Mouse (Mus musculus): ENCODE data around the gene Myom3. TPM values are rescaled to one million over a fixed set of nuclear protein-coding genes. Genes with fewer than 3 reads are reported as not detected.
A peak's percentile ranks its signal among the peaks of the same experiment; 100 is the strongest.
"Not testable (repeated sequence)": the region's sequence is repeated elsewhere in the genome, so short reads cannot be mapped to it uniquely, and the experiment has no call there.

Gene Myom3
- 4.8 and 5.4 TPM in 2 replicates for polyA plus RNA-seq (2015; fragmentation: Nextera tagmentation; extraction: Ambion mirVana)

DNA sequence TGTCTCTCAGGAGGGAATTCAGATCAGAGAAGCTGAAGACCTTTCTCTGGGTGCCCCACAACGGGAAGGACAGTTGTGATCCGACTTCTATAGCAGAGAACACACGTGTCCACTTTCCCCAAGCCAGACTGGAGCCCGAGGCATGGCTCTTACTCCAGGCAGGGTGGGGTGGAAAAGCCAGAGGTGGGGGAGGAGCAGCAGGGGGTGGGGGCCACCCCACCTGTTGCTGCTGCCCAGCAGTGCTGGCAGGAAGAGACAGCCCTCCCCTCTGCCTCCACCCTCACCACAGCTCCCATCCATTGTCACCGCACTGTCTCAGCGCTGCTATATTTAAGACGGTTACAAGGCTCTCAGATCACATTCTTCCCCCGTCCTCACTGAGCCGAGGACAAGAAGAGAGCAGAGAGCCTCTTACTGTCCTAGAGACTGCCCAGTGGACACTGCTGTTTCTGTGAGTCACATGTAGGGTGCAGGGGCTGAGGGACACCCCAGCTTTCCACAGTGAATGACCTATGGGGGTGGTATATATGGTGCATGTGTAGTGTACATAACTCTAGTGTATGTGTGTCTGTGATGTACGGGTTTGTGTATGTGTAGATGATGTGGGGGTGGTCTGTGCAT, at the start of gene Myom3:
Myom3 (plus strand) TSS at position 360 of the 621 bp plus-strand sequence.
- Histone ChIP-seq H3K27ac (no peak within 1 kb of the TSS), H3K9me3 (peaks cover 4% of the 10 kb centered on the region), H3K27me3 (peaks cover 10% of the 10 kb centered on the region; the same call in 1 of the 2 replicates), H3K9ac (no peak within 1 kb of the TSS), H3K4me2 (replicated peaks) (no peak within 1 kb of the TSS), H3K4me3 (no peak within 1 kb of the TSS; the same call in 1 of the 2 replicates), H3K36me3 (no peaks in the 10 kb centered on the region), H3K4me1 (peaks cover 12% of the 10 kb centered on the region; the same call in 1 of the 2 replicates)
- peak; percentile 13; the same call in 1 of the 2 replicates for ATAC-seq (ENCODE audit: low FRiP score, low read depth)
- WGBS, result 65% methylated on average over 10 of the region's 10 CpGs

DNA sequence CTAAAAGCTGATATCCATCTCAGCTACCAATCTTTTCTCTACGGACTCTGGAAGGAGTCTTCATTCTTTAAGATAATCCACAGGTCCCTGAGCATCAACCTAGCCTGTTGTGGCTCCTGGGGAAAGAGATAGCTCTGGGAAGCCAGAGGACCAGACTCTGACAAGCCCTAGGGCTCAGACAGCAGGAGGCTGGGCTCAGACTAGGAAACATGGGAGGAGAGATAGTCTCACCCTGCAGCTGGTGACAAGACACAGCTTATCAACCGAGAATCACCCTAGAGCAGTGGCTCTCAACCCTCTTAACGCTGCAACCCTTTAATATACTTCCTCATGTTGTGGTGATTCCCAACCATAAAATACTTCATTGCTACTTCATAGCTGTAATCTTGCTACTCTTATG, 49.1 kb upstream of the Myom3 start:
- Histone ChIP-seq H3K9ac (no peak overlapping the region), H3K4me3 (no peak overlapping the region), H3K36me3 (no peaks in the 10 kb centered on the region), H3K9me3 (no peaks in the 10 kb centered on the region), H3K4me1 (no peaks in the 10 kb centered on the region), H3K27me3 (no peaks in the 10 kb centered on the region), H3K27ac (no peak overlapping the region), H3K4me2 (replicated peaks) (no peak overlapping the region)
- no peak for ATAC-seq (ENCODE audit: low FRiP score, low read depth)
- 75% methylated on average over 3 of the region's 3 CpGs for WGBS

DNA sequence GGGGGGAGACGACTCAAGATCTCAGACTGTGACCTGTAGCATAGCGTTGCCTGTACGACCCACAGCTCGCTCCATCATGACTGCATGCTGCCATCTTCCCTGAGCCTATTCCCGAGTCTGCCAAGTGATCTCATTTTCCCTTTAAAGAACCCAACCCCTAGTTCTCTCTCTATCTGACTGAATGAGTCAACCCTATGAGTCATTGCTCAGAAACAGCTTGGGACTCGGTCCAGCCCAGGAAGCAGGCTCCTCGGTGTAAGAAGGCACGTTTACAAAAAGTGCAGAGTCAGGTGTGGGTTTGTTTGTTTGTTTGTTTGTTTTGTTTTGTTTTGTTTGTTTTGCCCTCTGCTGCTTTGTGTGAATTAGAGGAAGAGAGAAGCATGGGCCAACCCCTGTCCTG, 44.7 kb upstream of the Myom3 start:
- no peak overlapping the region for H3K27ac ChIP-seq
- no peaks in the 10 kb centered on the region for H3K36me3 ChIP-seq
- no peaks in the 10 kb centered on the region for H3K27me3 ChIP-seq
- 87% methylated on average over 8 of the region's 8 CpGs for WGBS
- no peak overlapping the region for H3K9ac ChIP-seq
- H3K4me2 ChIP-seq (replicated peaks), result no peak overlapping the region
- no peaks in the 10 kb centered on the region for H3K4me1 ChIP-seq
- no peak for ATAC-seq (ENCODE audit: low FRiP score, low read depth)
- H3K9me3 ChIP-seq, result no peaks in the 10 kb centered on the region
- no peak overlapping the region for H3K4me3 ChIP-seq

DNA sequence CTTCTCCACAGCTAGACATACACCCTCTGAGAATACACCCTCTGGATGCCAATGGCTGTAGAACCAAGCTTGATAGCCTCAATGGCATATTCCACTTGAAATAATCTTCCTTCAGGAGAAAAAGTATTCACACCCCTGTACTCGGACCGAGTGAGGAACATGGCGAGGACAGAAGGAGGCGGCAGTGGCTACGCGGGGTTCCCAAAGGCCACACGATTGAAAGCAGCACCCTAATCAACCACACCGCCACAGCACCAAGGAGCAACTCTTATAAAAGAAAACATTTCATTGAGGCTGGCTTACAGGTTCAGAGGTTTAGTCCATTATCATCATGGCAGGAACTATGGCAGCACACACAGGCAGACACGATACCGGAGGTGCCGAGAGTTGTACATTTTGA, 43.1 kb upstream of the Myom3 start:
- H3K4me1 ChIP-seq; H3K27me3 ChIP-seq; H3K27ac ChIP-seq; H3K4me3 ChIP-seq; H3K36me3 ChIP-seq; H3K4me2 ChIP-seq (replicated peaks); H3K9me3 ChIP-seq; H3K9ac ChIP-seq; ATAC-seq (ENCODE audit: low FRiP score, low read depth): not testable (repeated sequence)
- WGBS, result 95% methylated on average over 11 of the region's 11 CpGs

DNA sequence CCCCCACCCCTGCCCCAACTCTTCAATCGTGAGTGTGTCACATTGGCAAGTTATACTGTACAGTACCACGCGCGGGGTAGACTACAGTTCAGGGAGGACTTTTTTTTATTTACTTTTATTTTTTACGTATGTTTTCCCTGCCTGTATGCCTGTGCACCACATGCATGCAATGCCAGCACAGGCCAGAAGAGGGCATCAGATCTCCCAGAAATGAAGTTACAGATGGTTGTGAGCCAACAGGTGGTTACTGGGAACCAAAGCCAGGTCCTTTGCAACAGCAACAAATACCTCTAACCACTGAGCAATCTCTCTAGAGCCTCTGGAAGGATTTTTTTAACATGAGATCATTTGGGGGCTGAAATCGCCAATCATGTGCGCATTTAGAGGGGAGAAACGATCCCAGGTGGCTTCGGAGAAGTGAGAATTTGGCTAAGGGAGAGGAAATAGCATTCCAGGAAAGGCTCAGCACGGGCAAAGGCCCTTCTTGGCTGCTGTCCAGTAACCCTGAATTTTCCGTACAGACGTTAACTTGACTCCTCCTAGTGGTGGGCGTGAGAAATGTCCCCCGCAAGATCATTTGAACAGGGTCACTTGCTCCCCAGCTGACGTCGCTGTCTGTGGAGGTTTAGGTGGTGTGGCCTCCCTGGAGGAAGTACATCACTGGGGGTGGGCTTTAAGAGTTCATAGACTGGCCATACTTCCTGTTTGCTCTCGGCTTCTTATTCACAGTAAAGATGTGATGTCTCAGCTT, 36.8 kb upstream of the Myom3 start:
- peaks cover 10% of the 10 kb centered on the region; the same call in 1 of the 2 replicates for H3K9me3 ChIP-seq
- no peak overlapping the region for H3K4me3 ChIP-seq
- WGBS, result 68% methylated on average over 17 of the region's 17 CpGs
- H3K4me2 ChIP-seq (replicated peaks), result no peak overlapping the region
- no peak for ATAC-seq (ENCODE audit: low FRiP score, low read depth)
- H3K27ac ChIP-seq, result no peak overlapping the region
- H3K27me3 ChIP-seq, result no peaks in the 10 kb centered on the region
- H3K9ac ChIP-seq, result no peak overlapping the region
- H3K4me1 ChIP-seq, result 0 out of 2 replicates have a peak, but pooled peaks cover 3% of the 10 kb centered on the region
- H3K36me3 ChIP-seq, result no peaks in the 10 kb centered on the region

DNA sequence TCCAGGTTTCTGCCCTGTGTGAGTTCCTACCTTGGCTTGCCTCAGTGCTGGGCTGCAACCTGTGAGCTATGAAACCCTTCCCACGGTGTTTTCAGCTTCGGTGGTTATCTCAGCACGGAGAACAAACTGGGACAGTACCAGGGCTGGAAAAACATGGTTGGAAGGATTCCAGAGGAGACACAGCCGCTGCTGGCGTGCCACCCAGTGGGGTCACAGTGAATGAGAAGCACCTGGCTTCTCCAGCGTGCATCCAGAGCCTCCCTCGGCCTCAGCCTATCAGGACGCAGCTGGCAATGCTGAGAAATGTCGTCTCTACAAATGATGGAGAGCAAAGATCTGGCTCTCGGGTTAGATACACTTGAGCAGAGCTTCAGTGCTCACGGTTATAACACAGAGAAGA, 33.1 kb upstream of the Myom3 start:
- Histone ChIP-seq H3K4me2 (replicated peaks) (no peak overlapping the region), H3K27me3 (no peaks in the 10 kb centered on the region), H3K27ac (no peak overlapping the region), H3K36me3 (no peaks in the 10 kb centered on the region), H3K4me1 (peaks cover 15% of the 10 kb centered on the region; the same call in 1 of the 2 replicates), H3K9ac (no peak overlapping the region), H3K9me3 (peaks cover 10% of the 10 kb centered on the region; the same call in 1 of the 2 replicates), H3K4me3 (no peak overlapping the region)
- no peak for ATAC-seq (ENCODE audit: low FRiP score, low read depth)
- 74% methylated on average over 11 of the region's 11 CpGs for WGBS

DNA sequence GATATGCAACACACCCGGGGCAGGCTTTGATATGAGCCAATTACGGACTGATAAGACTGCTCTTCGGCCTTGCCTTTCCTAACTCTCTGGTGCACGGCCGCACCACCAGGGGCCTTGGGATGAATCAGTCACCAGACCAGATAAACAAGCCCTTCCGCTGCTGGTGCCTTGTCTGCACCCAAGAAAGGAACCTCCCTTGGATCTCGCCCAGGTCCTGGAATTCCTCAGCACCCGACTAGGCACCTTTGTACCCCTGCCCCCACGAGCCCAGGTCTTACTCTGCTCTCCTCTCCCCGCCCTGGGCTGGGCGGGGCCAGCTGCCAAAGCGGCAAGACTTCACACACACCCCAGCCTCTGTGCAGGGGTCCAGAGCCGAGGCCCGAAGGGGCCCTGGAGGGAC, 31.7 kb upstream of the Myom3 start, which contains the start of gene Il22ra1:
Il22ra1 (plus strand) TSS at position 356 of the 400 bp plus-strand sequence.
- Histone ChIP-seq H3K27me3 (no peaks in the 10 kb centered on the region), H3K4me1 (peaks cover 15% of the 10 kb centered on the region; the same call in 1 of the 2 replicates), H3K36me3 (no peaks in the 10 kb centered on the region), H3K4me2 (replicated peaks) (0 out of 2 replicates have a peak within 1 kb of the TSS, but pooled peaks have one; percentile 11), H3K9me3 (peaks cover 5% of the 10 kb centered on the region; the same call in 1 of the 2 replicates), H3K9ac (no peak within 1 kb of the TSS), H3K4me3 (no peak within 1 kb of the TSS), H3K27ac (no peak within 1 kb of the TSS)
- no peak for ATAC-seq (ENCODE audit: low FRiP score, low read depth)
- WGBS, result 41% methylated on average over 14 of the region's 14 CpGs

DNA sequence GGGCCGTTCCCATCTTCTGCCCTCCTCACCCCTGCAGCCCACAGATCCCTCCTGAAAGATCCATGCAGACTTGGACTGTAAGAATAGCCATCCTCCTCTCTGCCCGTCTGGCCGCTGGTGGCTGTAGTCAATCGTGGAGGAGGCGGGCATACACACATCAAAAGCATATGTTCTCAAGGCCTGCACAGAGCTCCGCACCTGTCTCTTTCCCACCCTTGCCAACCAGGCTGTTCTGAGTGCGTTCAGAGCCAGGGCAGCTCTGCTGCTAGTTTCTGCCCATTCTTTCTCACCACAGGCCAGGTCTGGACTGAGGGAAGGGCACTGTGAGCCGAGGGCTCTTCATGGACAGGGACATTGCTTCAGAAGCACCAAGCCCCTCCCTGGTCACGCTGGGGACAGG, 29.3 kb upstream of the Myom3 start:
- Histone ChIP-seq H3K36me3 (no peaks in the 10 kb centered on the region), H3K27me3 (no peaks in the 10 kb centered on the region), H3K4me3 (no peak overlapping the region), H3K4me1 (peaks cover 15% of the 10 kb centered on the region; the same call in 1 of the 2 replicates), H3K4me2 (replicated peaks) (no peak overlapping the region), H3K27ac (no peak overlapping the region), H3K9me3 (peaks cover 3% of the 10 kb centered on the region; the same call in 1 of the 2 replicates), H3K9ac (no peak overlapping the region)
- WGBS, result 63% methylated on average over 9 of the region's 9 CpGs
- no peak for ATAC-seq (ENCODE audit: low FRiP score, low read depth)

DNA sequence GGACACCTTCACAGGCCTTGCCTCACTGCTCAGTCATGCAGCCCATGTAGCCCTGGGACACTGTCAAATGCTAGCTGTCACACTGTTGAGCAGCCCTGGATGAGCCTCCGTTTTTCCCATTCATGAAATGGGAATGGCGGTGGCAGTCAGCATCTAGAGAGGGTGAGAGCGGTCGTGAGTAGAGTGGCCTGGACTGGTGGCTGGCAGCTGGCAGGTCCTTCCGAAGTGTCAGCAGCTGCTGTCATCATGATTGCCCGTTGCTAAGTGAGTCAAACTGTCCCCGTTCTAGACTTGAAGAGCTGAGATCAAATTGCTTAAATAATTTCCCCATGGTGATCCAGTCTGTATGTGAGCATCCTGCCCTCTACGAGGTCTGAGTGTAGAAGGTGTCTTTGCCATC, 28.6 kb upstream of the Myom3 start:
- peaks cover 15% of the 10 kb centered on the region; the same call in 1 of the 2 replicates for H3K4me1 ChIP-seq
- no peak overlapping the region for H3K4me2 ChIP-seq (replicated peaks)
- H3K36me3 ChIP-seq, result no peaks in the 10 kb centered on the region
- no peak overlapping the region for H3K9ac ChIP-seq
- H3K4me3 ChIP-seq, result no peak overlapping the region
- no peak for ATAC-seq (ENCODE audit: low FRiP score, low read depth)
- H3K27me3 ChIP-seq, result no peaks in the 10 kb centered on the region
- H3K9me3 ChIP-seq, result peaks cover 3% of the 10 kb centered on the region; the same call in 1 of the 2 replicates
- no peak overlapping the region for H3K27ac ChIP-seq
- 78% methylated on average over 8 of the region's 8 CpGs for WGBS

DNA sequence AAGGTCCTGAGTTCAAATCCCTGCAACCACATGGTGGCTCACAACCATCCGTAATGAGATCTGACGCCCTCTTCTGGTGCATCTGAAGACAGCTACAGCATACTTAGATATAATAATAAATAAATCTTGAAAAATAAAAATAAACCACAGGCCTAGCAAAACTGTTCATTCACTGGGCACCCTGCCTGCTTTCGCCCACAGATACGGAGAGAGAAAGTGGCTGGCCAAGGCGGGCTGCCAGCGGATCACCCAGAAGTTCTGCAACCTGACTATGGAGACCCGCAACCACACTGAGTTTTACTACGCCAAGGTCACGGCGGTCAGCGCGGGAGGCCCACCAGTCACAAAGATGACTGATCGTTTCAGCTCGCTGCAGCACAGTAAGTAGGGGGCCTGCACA, 25.6 kb upstream of the Myom3 start:
- Histone ChIP-seq H3K36me3 (no peaks in the 10 kb centered on the region), H3K27me3 (no peaks in the 10 kb centered on the region), H3K9me3 (peaks cover 3% of the 10 kb centered on the region; the same call in 1 of the 2 replicates)

DNA sequence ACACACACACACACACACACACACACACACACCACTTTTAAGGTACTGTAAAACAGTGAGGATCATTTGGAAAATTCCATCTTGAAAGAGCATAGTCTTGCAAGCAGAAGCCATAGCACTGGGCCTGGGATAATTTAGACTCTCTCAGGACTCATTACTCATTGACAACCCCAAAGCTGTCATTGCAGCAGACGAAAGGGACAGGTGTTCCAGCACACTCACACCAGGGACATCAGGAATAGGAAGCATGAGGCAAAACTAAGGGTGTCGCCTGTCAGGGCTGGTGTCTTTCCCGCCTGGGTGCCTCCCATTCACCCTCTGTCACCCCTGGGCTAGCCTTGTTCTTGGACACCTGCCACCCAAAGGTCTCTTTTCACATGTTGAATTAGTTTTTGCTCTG, 22.6 kb upstream of the Myom3 start:
- Histone ChIP-seq H3K9ac (no peak overlapping the region), H3K27me3 (no peaks in the 10 kb centered on the region), H3K9me3 (peaks cover 3% of the 10 kb centered on the region; the same call in 1 of the 2 replicates), H3K4me1 (peaks cover 10% of the 10 kb centered on the region; the same call in 1 of the 2 replicates), H3K4me3 (no peak overlapping the region), H3K4me2 (replicated peaks) (no peak overlapping the region), H3K27ac (no peak overlapping the region), H3K36me3 (no peaks in the 10 kb centered on the region)
- 62% methylated on average over 3 of the region's 3 CpGs for WGBS
- no peak for ATAC-seq (ENCODE audit: low FRiP score, low read depth)

More for the DNA sequence above, 25.6 kb upstream of the Myom3 start:
- Histone ChIP-seq H3K4me3 (no peak overlapping the region), H3K4me1 (peaks cover 17% of the 10 kb centered on the region), H3K9ac (no peak overlapping the region), H3K4me2 (replicated peaks) (no peak overlapping the region), H3K27ac (no peak overlapping the region)
- WGBS, result 94% methylated on average over 14 of the region's 14 CpGs
- no peak for ATAC-seq (ENCODE audit: low FRiP score, low read depth)

DNA sequence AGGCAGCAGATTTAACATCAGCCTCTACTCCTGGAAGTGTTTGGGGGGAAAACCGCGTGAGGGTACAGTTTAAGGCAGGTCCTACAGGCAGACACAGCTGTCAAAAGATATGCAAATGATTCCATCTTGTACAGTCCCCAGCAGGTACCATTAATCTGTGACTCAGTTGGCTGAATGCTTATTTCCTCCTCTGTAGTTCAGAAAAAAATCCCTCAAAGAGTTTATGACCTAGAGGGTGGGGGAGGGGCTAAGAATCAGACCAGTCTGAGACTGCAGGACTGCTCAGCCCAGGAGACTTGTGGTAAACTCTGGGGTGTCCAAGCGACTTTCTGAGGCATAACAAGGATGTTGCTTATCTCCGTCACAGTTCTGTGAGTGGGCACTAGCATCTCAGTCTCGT, 21.3 kb upstream of the Myom3 start:
- no peak for ATAC-seq (ENCODE audit: low FRiP score, low read depth)
- peaks cover 3% of the 10 kb centered on the region; the same call in 1 of the 2 replicates for H3K9me3 ChIP-seq
- no peak overlapping the region for H3K27ac ChIP-seq
- H3K4me1 ChIP-seq, result peaks cover 10% of the 10 kb centered on the region; the same call in 1 of the 2 replicates
- no peak overlapping the region for H3K4me2 ChIP-seq (replicated peaks)
- H3K9ac ChIP-seq, result no peak overlapping the region
- H3K4me3 ChIP-seq, result no peak overlapping the region
- WGBS, result 29% methylated on average over 5 of the region's 5 CpGs
- no peaks in the 10 kb centered on the region for H3K36me3 ChIP-seq
- H3K27me3 ChIP-seq, result no peaks in the 10 kb centered on the region
